Comparison of ENCODE assay signal across 9 mouse cellular contexts in genomic region chr2:135578135-135578534, GRCm38 (mm10).
DNase-seq lines count a peak whose midpoint lies in the region; ATAC-seq lines count a peak whose summit lies in the region.
"Had no signal": no experiment of that assay in that cellular context is flagged by ENCODE, and none has a peak within 500 bp of the region (broad histone marks: within the 10 kb centered on the region; RNA-seq: fewer than 3 reads in every experiment).

No protein-coding gene starts in this region.

- H3K4me3 ChIP-seq in midbrain, embryonic 14.5 days (replicated peaks; ENCODE audit: low read depth, low read length) = no peak overlapping the region
- H3K4me3 ChIP-seq in midbrain, embryonic 10.5 days = no peak overlapping the region
- no peak overlapping the region for H3K4me3 ChIP-seq in midbrain, embryonic 15.5 days
- no peak overlapping the region for H3K4me3 ChIP-seq in heart, embryonic 12.5 days

- H3K9me3 ChIP-seq in midbrain, embryonic 14.5 days (ENCODE audit: control insufficient read depth, low read length) = no peaks in the 10 kb centered on the region
- H3K9me3 ChIP-seq in midbrain, embryonic 10.5 days (replicated peaks) = no peaks in the 10 kb centered on the region
- no peaks in the 10 kb centered on the region for H3K9me3 ChIP-seq in midbrain, embryonic 15.5 days
- no peaks in the 10 kb centered on the region for H3K9me3 ChIP-seq in heart, embryonic 12.5 days (replicated peaks)

- WGBS in midbrain, embryonic 14.5 days = 43% methylated on average over 5 of the region's 5 CpGs
- 57% methylated on average over 5 of the region's 5 CpGs for WGBS in midbrain, embryonic 10.5 days
- 48% methylated on average over 5 of the region's 5 CpGs for WGBS in midbrain, embryonic 15.5 days
- WGBS in heart, embryonic 12.5 days = 40% methylated on average over 5 of the region's 5 CpGs

- no peaks in the 10 kb centered on the region for H3K36me3 ChIP-seq in midbrain, embryonic 14.5 days (ENCODE audit: control insufficient read depth, insufficient read depth, low read length)
- no peaks in the 10 kb centered on the region for H3K36me3 ChIP-seq in midbrain, embryonic 10.5 days
- no peaks in the 10 kb centered on the region for H3K36me3 ChIP-seq in midbrain, embryonic 15.5 days (replicated peaks)
- H3K36me3 ChIP-seq in heart, embryonic 12.5 days = no peaks in the 10 kb centered on the region

- ATAC-seq in frontal cortex, adult (ENCODE audit: low TSS enrichment) = peak; percentile 52; the same call in 1 of the 2 replicates
- no peak for ATAC-seq in midbrain, embryonic 14.5 days (ENCODE audit: low FRiP score, low TSS enrichment)
- peak; percentile 53; the same call in 1 of the 2 replicates for ATAC-seq in midbrain, embryonic 15.5 days (replicated peaks)
- ATAC-seq in heart, embryonic 12.5 days (ENCODE audit: insufficient number of reproducible peaks, low FRiP score) = no peak

- no peak overlapping the region for H3K4me2 ChIP-seq in midbrain, embryonic 14.5 days (ENCODE audit: low read length)
- H3K4me2 ChIP-seq in midbrain, embryonic 15.5 days = no peak overlapping the region
- H3K4me2 ChIP-seq in heart, embryonic 12.5 days = no peak overlapping the region

- H3K27me3 ChIP-seq in midbrain, embryonic 14.5 days (ENCODE audit: control insufficient read depth, insufficient read depth, low read length) = no peaks in the 10 kb centered on the region
- H3K27me3 ChIP-seq in midbrain, embryonic 10.5 days (ENCODE audit: low read depth, poor library complexity, severe bottlenecking) = no peaks in the 10 kb centered on the region
- no peaks in the 10 kb centered on the region for H3K27me3 ChIP-seq in midbrain, embryonic 15.5 days (replicated peaks)
- H3K27me3 ChIP-seq in heart, embryonic 12.5 days (replicated peaks) = no peaks in the 10 kb centered on the region

- no peak overlapping the region for H3K27ac ChIP-seq in midbrain, embryonic 14.5 days (replicated peaks; ENCODE audit: low read depth, low read length)
- no peak overlapping the region for H3K27ac ChIP-seq in midbrain, embryonic 10.5 days (replicated peaks)
- no peak overlapping the region for H3K27ac ChIP-seq in midbrain, embryonic 15.5 days
- no peak overlapping the region for H3K27ac ChIP-seq in heart, embryonic 12.5 days (ENCODE audit: poor library complexity, severe bottlenecking)

- no peak overlapping the region for H3K9ac ChIP-seq in midbrain, embryonic 14.5 days (replicated peaks; ENCODE audit: low read length)
- H3K9ac ChIP-seq in midbrain, embryonic 15.5 days = no peak overlapping the region
- no peak overlapping the region for H3K9ac ChIP-seq in heart, embryonic 12.5 days

- DNase-seq in frontal cortex, postnatal 36 days (ENCODE audit: low spot score in 2 of 2) = no peak
- peak; percentile 47 for DNase-seq in midbrain, embryonic 14.5 days
- DNase-seq in midbrain, embryonic 10.5 days (ENCODE audit: low spot score) = no peak
- DNase-seq in kidney, adult 9 months = peak; percentile 22
- DNase-seq in T-cell, adult 2 months (ENCODE audit: low spot score) = no peak
- DNase-seq: heart, postnatal 36 days had no signal

- no peaks in the 10 kb centered on the region for H3K4me1 ChIP-seq in midbrain, embryonic 14.5 days (ENCODE audit: control insufficient read depth, insufficient read depth, low read length)
- H3K4me1 ChIP-seq in midbrain, embryonic 10.5 days = peaks cover 7% of the 10 kb centered on the region
- 0 out of 2 replicates have a peak, but pooled peaks cover 2% of the 10 kb centered on the region for H3K4me1 ChIP-seq in midbrain, embryonic 15.5 days
- no peaks in the 10 kb centered on the region for H3K4me1 ChIP-seq in heart, embryonic 12.5 days (replicated peaks)

Comparison
In these comparisons a context has a peak if more than half of its experiments do, and no peak if none do; other contexts are left out.
1. ATAC-seq: peak in frontal cortex, adult (single experiment) and midbrain, embryonic 15.5 days (single experiment); none in midbrain, embryonic 14.5 days (single experiment) and heart, embryonic 12.5 days (single experiment).
2. DNase-seq: peak in midbrain, embryonic 14.5 days (single experiment) and kidney, adult 9 months (single experiment); none in frontal cortex, postnatal 36 days (0 of 2), midbrain, embryonic 10.5 days (single experiment) and T-cell, adult 2 months (single experiment).